Mouse (Mus musculus) urinary bladder, postnatal 4 days (tissue): ENCODE data around the gene Olfr1348.
"Not testable (repeated sequence)": the region's sequence is repeated elsewhere in the genome, so short reads cannot be mapped to it uniquely, and the experiment has no call there.

Experiments used
- DNase-seq, 2 experiments: peaks; one replicate each; pipeline ENCODE4 v3.0.0; 2021 to 2022; ENCODE audit warnings: low spot score in 2 of 2

Gene Olfr1348

DNA sequence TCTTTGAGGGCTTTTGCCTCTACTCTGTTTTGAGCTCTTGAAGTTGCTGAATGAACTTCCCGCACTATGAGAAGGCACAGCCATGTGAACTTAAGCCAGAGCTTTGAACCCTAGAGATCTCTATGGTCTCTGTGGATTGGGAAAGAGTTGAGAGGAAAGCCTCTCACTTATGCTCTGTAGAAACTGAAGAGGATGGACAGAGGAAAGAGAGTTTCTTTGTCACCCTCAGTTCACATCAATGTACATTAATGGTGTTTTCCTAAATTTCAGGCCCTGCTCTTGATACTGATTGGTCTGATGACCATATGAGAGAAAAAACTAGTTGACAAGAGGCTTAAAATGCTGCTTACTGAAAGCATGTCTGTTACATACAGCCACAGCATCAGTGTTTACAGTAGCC, at the start of gene Olfr1348:
Gene Olfr1348, minus strand, starts transcription at position 101 of the 400 bp plus-strand sequence.
- no peak for DNase-seq

DNA sequence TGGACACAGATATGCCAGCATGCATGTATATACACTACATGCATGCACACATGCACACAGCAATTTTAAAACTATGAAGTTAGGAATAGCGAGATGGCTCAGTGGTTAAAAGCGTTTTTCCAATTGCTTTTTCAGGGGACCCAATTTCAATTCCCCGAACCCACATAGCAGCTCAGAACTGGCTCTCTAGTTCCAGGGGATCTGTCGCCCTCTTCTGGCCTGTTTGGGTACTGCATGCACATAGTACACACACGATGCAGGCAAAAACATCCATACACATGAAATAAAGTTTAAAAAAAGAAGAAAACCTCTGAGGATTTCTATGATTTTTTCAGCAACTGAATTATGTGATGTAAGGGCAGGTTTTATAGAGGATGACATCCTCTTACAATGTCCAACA, 17.6 kb upstream of the Olfr1348 start:
- no peak for DNase-seq

- DNase-seq, result no peak
Observed at GRCm38 (mm10) chr7:6525001-6525400, 16.5 kb upstream of the Olfr1348 start.

DNA sequence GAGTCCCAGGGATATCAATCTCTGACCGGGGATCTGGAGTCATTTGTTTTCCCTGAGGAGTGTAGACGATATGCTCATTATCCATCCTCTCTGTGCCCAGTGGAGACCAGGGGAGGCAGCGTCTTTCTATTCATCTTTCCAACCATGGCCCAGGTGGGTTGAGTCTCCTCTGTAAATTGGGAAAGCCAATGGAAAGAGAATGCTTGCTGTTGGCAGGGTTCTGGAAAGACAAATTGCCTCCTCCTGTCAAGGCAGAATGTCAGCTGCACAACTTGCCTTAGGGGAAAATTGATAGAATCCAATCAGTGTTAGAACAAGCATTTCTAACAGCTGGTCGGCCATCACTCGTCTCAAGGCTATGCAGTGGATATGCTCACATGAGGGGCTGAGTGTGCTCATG, 14.3 kb upstream of the Olfr1348 start, which contains the start of gene Olfr1349:
Gene Olfr1349, minus strand, starts transcription at position 101 of the 400 bp plus-strand sequence.
- DNase-seq, result no peak

- DNase-seq, result no peak
Observed at GRCm38 (mm10) chr7:6521666-6522065, 13.1 kb upstream of the Olfr1348 start.

GRCm38 (mm10) chr7:6499655-6500054, 8.9 kb downstream of the Olfr1348 start, which contains the start of gene Olfr1347:
Gene Olfr1347 (minus strand): TSS chr7:6499755.
- no peak for DNase-seq

DNA sequence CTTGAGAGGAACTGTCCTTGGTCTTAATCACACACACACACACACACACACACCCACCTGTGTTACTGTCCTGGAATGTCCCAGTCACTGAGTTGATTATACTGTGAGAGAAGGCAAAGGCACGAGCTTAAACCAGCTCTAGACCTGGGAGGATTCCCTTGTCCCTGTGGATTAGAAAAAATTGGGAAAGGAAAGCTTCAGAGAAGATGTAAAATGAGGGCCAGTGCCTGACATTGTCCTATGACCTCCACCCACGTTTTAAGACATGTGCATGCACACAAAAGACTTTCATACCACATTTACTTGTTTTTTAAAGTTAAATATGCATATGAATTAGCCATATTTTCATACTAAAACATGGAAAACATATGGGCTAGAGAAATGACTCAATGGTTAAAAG, 21.7 kb downstream of the Olfr1348 start, which contains the start of gene Olfr5:
Gene Olfr5, minus strand, starts transcription at position 101 of the 400 bp plus-strand sequence.
- DNase-seq, result no peak

GRCm38 (mm10) chr7:6477633-6478032, 30.9 kb downstream of the Olfr1348 start:
- DNase-seq, result not testable (repeated sequence)

DNA sequence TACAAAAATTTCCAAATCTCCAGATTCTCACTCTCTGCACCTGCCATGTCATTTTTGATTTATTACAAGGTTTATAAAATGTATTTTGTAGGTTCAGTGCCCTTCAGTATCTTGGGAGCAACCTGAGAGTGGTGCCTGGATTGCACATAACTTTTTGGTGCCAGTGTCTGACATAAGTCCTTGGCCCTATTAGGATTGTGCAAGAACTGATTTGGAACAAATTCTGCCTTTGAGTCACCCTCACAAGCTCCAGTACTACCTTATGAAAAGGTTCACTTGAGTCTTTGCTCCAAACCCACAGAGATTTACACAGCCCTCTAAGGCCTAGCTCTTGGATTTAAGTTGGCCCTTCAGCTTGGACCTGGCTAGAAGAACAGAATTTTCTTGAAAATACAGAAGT, 41.6 kb downstream of the Olfr1348 start, which contains the start of gene Olfr1346:
Gene Olfr1346, plus strand, starts transcription at position 151 of the 400 bp plus-strand sequence.
- DNase-seq, result no peak

DNA sequence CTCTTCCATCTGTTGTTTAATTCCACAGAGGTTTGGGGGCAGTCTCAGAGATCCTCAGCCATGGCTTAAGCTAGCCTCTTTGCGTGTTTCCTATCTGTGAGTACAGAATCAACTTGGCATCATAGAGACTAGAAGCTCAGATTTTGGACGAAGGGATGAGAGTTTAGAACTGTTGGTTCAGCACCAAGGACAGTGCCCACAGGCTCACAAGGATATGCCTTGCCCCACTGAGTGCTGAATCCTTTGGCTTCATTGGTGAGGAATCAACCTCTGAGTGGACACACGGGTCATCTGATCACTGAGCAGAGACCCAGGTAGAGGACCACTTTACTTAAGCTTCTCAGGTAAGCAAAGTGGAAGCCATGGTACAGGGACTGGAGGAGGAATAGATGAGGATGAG, 52.1 kb downstream of the Olfr1348 start:
- no peak for DNase-seq

- DNase-seq, result no peak
Observed at GRCm38 (mm10) chr7:6455868-6456267, 52.7 kb downstream of the Olfr1348 start, which contains the start of gene Olfr1336. Gene Olfr1336 (plus strand): TSS chr7:6456168.
